Mouse (Mus musculus): ENCODE results near the gene She. TPM values are rescaled to one million over a fixed set of nuclear protein-coding genes. Genes with fewer than 3 reads are reported as not detected.
A peak's percentile ranks its signal among the peaks of the same experiment; 100 is the strongest.

She gene
- total RNA-seq, 1 experiment from 2014 or later: 11.7 TPM

GRCm38 (mm10) chr3:89817056-89817455, 14.1 kb upstream of the She start:
- peak; percentile 70 for DNase-seq

- no peak for DNase-seq
Measured at GRCm38 (mm10) chr3:89818605-89819004, 12.6 kb upstream of the She start.

GRCm38 (mm10) chr3:89819897-89820296, 11.3 kb upstream of the She start:
- DNase-seq: no peak

GRCm38 (mm10) chr3:89820311-89821095, 10.7 kb upstream of the She start:
- no peak for DNase-seq

GRCm38 (mm10) chr3:89821096-89821513, 10.1 kb upstream of the She start:
- DNase-seq: no peak

- DNase-seq: no peak
Measured at GRCm38 (mm10) chr3:89821548-89822480, 9.4 kb upstream of the She start.

- no peak for DNase-seq
Measured at GRCm38 (mm10) chr3:89823594-89823993, 7.6 kb upstream of the She start.

- DNase-seq: no peak
Measured at GRCm38 (mm10) chr3:89826295-89826694, 4.9 kb upstream of the She start.

- DNase-seq: peak; percentile 49
Measured at GRCm38 (mm10) chr3:89835362-89835761, 4.2 kb downstream of the She start.

GRCm38 (mm10) chr3:89842258-89842657, 11.1 kb downstream of the She start:
- peak; percentile 63 for DNase-seq

- DNase-seq: peak; percentile 49
Measured at GRCm38 (mm10) chr3:89843148-89843547, 12.0 kb downstream of the She start.

- no peak for DNase-seq
Measured at GRCm38 (mm10) chr3:89845814-89846213, 14.6 kb downstream of the She start.

GRCm38 (mm10) chr3:89847126-89847525, 16.0 kb downstream of the She start:
- no peak for DNase-seq

GRCm38 (mm10) chr3:89847596-89847995, 16.4 kb downstream of the She start:
- peak; percentile 82 for DNase-seq

GRCm38 (mm10) chr3:89848083-89848482, 16.9 kb downstream of the She start:
- DNase-seq: no peak

- peak; percentile 67 for DNase-seq
Measured at GRCm38 (mm10) chr3:89853752-89854151, 22.6 kb downstream of the She start.

GRCm38 (mm10) chr3:89857353-89857752, 26.2 kb downstream of the She start:
- DNase-seq: peak; percentile 52

- DNase-seq: no peak
Measured at GRCm38 (mm10) chr3:89858123-89858522, 27.0 kb downstream of the She start.

- DNase-seq: no peak
Measured at GRCm38 (mm10) chr3:89858888-89859287, 27.7 kb downstream of the She start.

- no peak for DNase-seq
Measured at GRCm38 (mm10) chr3:89859936-89860335, 28.8 kb downstream of the She start.

GRCm38 (mm10) chr3:89860343-89860742, 29.2 kb downstream of the She start:
- no peak for DNase-seq

- peak; percentile 87 for DNase-seq
Measured at GRCm38 (mm10) chr3:89861070-89861469, 29.9 kb downstream of the She start.

- no peak for DNase-seq
Measured at GRCm38 (mm10) chr3:89862182-89862761, 31.1 kb downstream of the She start.

All from adrenal gland, postnatal 14 days (tissue).